Mouse (Mus musculus) gastrocnemius, adult 8-10 months (tissue): ENCODE data around the gene Rhog. TPM values are rescaled to one million over a fixed set of nuclear protein-coding genes. Genes with fewer than 3 reads are reported as not detected.
A peak's percentile ranks its signal among the peaks of the same experiment; 100 is the strongest.

Experiments used
- DNase-seq, 2 experiments: peaks; one replicate each; pipeline ENCODE4 v3.0.0; 2022; ENCODE audit warnings: low spot score in 2 of 2
- total RNA-seq, 4 experiments: library from RNA; stranded (reverse); gene quantifications; 2 replicates each; pipeline ENCODE4 v1.2.4; 2022

Gene Rhog
- total RNA-seq, 4 experiments from 2014 or later, result 8.9 to 14.8 (median 11.5) TPM

DNA sequence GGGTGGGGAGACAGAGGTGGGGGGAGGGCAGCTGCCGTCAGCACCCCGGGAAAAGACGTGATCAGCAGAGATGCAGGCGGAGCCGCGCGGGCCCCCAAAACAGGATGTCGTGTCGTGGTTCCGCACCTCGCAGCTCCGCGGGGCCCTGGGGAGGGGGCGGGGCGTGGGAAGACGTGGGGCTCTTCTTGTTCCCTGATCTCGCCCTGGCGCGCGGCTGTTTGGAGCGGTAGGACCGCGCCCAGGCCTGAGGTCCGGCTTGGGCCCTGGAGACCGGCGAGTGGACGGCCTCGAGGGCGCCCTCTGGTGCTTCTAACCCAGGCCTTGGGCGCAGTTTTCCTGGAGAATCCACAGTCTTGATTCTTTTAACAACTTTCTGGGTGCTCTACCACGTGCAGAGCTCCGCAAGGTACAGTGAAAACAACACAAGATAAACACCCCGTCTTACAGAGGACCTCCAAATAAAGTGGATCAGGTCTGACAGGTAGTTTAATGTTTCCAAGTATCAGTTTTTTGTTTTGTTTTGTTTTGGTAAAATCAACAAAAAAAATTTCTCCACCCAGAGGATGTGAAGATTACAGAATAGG, 5.1 kb downstream of the Rhog start:
- peak; percentile 89 to 92 for DNase-seq

DNA sequence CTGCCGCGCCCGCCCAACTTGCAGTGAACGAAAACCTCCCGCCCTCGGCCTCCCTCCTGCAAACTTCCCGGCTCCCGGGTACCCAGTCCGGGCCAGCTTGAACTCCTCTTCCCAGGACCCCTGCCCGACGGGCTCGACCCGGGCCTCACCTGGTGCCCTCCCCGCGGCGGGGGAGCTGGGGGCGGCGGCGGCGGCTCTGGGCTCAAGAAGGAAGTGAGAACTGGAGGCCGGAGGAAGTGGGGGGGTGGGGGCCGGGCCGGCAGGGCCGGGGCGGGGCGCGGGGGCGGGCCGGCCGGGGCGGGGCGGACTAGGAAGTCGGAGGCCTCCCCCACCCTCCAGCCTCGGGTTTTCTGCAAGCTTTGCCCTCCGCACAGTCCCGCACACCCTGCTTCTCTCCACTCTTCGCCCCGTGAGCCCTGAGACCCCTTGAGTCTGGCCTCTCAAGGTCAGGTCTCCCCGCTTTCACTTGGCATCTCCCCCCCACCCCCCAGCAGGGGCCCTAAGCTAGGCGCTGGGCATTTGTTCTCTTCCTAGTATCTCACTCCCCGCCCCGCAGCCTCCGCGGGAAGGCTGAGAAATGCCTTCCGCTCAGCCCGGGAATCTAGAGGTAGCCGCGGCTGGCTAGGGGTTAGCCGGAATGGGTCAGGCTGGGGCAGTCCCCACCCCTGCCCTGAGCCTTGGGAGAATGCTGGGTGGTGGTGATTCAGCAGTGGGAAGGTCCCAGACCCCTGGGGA, 5.8 kb downstream of the Rhog start:
- peak; percentile 52 to 66 for DNase-seq

GRCm38 (mm10) chr7:102249531-102249895, 6.3 kb downstream of the Rhog start:
- no peak for DNase-seq

DNA sequence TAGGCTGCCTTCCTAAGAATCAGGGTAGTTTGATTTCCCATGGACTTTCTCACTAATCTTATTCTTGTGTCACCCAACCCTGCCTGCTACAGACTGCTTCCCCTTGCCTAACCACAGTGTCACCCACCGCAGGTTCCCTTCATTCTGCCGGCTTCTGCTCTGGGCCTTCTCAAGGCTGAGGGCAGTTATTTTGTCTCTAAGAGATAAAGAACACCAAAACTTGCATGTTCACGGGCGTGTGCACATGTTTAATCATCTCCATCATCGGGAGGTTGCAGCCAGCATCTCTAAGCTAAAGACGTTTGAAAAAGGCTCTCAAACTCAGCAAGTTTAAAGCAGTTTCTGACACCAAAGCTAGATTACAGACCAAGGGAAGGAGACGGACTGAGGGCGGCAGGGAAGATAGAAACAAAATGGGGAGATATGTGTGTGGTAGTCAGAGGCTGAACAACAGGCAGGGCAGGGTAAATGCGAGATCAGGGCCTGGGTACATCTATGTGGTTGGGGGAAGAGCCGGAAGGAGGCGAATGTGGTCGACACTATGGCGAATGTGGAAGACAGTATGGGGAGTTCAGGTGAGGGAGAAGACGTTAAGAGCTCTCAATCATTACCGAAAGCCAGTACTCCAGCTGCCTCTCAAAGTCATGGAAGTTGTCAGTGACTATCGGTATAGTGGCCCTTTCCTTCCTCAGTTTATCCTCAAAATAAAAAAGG, 7.0 kb downstream of the Rhog start:
- no peak for DNase-seq

- no peak for DNase-seq
Measured at GRCm38 (mm10) chr7:102246956-102247797, 8.7 kb downstream of the Rhog start.

- no peak for DNase-seq
Measured at GRCm38 (mm10) chr7:102246265-102246664, 9.6 kb downstream of the Rhog start.

DNA sequence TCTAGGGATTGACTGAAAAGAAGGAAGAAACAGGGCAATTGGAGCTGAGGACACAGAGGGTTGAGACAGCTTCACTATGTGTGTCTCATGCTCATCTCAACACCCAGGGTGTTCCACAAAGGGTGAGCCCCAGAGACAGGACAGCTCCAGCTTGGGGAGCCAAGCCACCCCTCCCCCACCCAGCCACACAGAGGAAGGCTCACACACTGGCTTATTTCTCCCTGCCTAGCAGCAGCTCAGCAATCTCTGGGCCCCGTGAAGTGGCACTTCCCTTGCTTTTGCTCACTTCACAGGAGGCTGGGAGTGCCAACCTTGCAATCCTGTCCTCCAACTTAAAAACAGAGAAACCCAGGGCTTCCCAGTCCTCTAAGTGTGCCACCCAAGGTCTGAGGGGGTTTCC, 10.1 kb downstream of the Rhog start:
- DNase-seq, result no peak

DNA sequence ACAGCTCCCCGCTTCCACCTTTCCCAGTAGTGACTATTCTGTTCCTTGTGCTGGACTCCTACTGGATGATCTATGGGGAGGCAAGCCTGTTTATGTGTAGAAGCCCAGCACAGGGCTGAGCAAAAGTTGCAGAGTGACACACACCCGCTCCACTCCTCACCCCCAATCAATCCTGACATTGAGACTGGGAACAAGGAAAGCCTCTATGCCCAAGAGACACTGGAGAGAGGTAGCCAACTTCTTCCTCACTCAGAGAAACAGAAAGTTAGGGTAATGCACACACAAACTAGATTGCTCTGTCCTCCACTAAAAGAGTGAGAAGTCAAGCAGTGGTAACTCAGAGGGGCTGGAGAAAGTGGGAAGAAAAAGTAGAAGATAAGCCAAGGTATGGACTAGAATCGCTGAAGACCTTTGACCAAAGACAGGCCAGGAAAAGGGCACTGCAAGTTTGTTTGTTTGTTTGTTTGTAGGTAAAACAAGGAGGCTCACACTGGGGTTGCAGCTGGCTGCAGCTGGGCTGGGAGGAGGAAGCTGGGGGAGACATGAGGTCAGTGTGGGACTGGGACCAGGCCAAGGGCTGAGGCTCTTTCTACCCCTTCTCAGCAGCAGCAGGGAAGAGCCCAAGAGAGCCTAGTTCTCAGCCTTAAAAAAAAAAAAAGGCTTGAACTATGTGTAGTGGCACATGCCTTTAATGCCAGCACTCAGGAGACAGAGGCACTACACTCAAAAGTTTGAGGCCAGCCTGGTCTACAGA, 10.9 kb downstream of the Rhog start:
- DNase-seq, result peak; percentile 24 to 29

- DNase-seq, result no peak
Measured at GRCm38 (mm10) chr7:102243870-102244269, 12.0 kb downstream of the Rhog start.

GRCm38 (mm10) chr7:102242917-102243316, 12.9 kb downstream of the Rhog start:
- no peak for DNase-seq

DNA sequence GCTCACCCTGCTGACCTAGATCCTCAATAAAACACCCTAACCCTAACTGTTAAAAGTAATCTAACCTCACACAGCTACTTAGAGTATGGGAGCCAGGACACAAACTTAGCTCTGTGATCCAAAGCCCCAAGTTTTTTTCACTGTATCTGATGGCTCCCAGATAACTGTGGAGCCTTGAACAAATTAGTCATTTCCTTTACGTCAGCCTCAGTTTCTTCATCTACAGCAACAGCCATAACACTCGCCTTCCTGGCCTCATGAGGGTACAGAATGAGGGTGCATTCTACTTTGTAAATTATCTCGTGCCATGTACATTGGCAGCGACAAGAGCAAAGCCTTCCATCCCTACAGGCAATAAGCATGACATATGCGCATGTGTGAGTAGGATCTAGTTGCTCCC, 13.5 kb downstream of the Rhog start:
- DNase-seq, result no peak

- no peak for DNase-seq
Measured at GRCm38 (mm10) chr7:102239591-102239990, 16.3 kb downstream of the Rhog start.

DNA sequence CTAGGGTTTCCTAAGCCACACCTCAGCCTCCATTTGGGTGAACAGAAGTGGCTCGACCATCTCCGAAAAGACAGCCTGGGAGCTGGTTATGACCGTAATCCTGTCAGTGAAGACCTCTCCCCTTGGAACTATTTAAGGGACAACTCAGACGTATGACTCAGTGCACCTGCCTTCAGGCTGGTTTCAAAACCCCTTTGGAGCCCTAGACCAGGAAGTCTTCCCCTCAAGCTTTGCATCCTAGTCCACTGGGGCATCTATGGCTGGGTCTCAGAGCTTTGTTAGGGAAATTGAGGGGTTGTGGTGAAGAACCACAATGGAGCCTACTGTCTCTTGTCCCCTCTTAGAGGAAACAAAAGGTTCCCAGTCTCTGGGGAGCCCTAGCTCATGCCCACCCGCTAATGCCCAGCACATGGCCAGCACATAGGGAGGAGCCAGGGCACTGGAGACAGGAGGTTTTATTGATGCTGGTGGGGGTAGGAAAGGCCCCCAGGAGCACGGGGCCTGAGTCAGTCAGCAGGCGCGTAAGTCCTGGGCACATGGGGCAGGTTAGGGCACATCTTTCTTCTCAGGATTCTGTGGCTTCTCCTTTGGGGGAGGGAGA, 17.1 kb downstream of the Rhog start:
- no peak for DNase-seq

DNA sequence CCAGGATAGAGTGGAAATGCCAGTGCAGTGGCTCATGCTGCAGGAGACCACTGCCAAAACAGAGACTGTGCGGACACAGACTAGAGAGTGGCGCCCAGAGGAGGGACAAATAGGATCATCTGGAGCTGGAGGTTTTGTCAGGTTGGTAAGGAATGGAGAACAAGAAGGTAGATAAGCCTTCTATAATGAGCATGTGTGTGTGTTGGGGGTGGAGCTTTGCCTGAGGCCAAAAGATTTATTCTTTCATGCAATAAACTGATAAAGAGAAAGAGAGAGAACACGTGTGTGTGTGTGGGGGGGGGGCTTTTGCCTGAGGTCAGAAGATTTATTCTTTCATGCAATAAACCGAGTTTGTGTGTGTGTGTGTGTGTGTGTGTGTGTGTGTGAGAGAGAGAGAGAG, 22.8 kb downstream of the Rhog start:
- no peak for DNase-seq

- no peak for DNase-seq
Measured at GRCm38 (mm10) chr7:102229814-102230213, 26.0 kb downstream of the Rhog start.

GRCm38 (mm10) chr7:102228049-102228670, 27.7 kb downstream of the Rhog start:
- DNase-seq, result no peak

- DNase-seq, result no peak
Measured at GRCm38 (mm10) chr7:102226051-102226450, 29.8 kb downstream of the Rhog start.

DNA sequence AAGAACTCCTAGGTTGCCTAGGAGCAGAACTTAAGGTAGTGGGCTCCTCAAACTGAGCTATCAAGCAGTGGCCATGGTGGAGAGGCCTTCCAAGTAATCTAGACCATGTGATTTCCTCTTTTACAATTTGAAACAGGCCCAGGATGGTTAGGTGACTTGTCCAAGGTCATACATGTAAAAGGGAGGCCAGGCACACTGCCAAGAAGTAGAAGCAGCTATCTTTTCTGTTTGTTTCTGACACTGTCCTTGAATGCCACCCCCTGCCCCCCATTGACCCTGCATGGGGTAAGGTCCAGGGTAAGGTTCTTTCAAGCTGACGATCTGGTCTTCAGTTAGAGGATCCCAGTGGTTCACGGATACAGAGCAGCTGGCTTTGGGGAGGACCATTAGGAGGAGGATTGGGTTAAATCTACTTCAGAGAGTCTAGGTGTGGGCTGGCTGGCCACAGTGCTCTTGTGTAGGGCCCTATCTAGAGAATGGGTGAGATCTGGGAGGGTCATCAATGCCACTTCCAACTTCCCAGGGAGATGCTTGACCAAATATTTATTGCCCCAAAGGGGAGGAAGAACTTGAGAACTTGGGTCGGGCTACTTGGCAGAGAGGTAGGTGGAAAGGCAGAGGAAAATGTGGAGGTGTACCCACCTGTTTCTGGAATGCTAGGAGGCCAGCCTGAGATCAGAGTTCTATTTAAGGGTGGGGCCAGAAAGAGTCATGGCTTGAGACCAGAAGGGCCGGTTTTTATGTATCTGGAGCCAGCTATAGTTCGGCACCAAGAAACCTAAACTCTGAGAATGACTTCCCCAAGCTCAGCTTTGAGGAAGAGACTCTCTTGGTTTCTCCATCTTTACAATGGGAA, 31.7 kb downstream of the Rhog start:
- no peak for DNase-seq
